Mouse (Mus musculus): ENCODE results near the gene Adam19. TPM values are rescaled to one million over a fixed set of nuclear protein-coding genes. Genes with fewer than 3 reads are reported as not detected.

The Adam19 gene
- polyA plus RNA-seq, 1 experiment: 21.3 TPM

- DNase-seq (ENCODE audit: low read depth in 1 of 2, low spot score in 2 of 2): no peak
- no peaks in the 10 kb centered on the region for H3K27me3 ChIP-seq (ENCODE audit: control insufficient read depth, insufficient read depth, low read length)
- TF ChIP-seq POLR2A (IDR thresholded peaks at IDR 0.05; ENCODE audit: low read depth, low read length) (no peak), CTCF (IDR thresholded peaks at IDR 0.05; ENCODE audit: extremely low read depth, insufficient read depth, insufficient read length, insufficient replicate concordance) (no peak)
- WGBS: 66% methylated on average over 5 of the region's 5 CpGs
- no peak overlapping the region for H3K4me3 ChIP-seq (ENCODE audit: extremely low read depth, insufficient read depth, insufficient read length)
- H3K4me1 ChIP-seq (ENCODE audit: control insufficient read depth, insufficient read depth, insufficient read length): peaks cover 18% of the 10 kb centered on the region; the same call in 1 of the 2 replicates
- H3K36me3 ChIP-seq (ENCODE audit: control insufficient read depth, insufficient read depth, low read length): peaks cover 11% of the 10 kb centered on the region
- H3K27ac ChIP-seq (ENCODE audit: insufficient read depth, low read length): peak overlapping the region; percentile 44; the same call in 1 of the 2 replicates
Observed at GRCm38 (mm10) chr11:46060651-46061020, 4.8 kb downstream of the Adam19 start.

DNA sequence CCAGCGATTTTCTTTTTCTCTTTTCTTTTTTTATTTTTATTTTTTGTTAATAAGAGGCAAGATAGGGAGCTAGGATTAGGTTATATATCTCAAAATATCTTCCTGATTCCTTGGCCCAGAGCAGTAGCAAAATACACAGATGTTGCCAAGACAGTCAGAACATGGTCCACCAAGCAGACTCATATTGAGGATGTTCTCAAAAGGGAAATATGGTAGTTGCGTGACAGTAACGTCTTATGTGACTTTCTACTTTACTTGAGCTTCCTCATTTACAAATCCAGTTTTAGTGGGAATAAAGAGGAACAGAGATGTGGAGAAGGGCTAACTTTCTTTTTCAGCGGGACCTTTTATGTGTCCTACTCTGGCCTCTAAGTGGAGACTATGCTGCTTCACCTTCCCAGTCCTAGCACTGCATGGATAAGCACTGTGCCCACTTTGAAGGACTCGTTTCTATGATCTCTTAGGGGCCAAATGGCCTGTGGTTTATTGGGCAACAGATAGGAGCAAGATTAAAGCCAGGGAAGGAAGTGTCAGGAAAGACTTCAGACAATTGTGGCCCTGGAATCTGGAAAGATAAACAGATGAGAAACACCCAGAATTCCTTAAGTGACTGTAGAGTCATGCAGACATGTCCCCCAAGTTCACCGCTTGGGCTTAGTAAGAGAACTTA lies 6.1 kb downstream of the Adam19 start:
- TF ChIP-seq POLR2A (IDR thresholded peaks at IDR 0.05; ENCODE audit: low read depth, low read length): no peak
- TF ChIP-seq CTCF (IDR thresholded peaks at IDR 0.05; ENCODE audit: extremely low read depth, insufficient read depth, insufficient read length, insufficient replicate concordance): no peak
- H3K4me1 ChIP-seq (ENCODE audit: control insufficient read depth, insufficient read depth, insufficient read length): peaks cover 16% of the 10 kb centered on the region; the same call in 1 of the 2 replicates
- H3K27me3 ChIP-seq (ENCODE audit: control insufficient read depth, insufficient read depth, low read length): no peaks in the 10 kb centered on the region
- DNase-seq (ENCODE audit: low read depth in 1 of 2, low spot score in 2 of 2): no peak
- no peak overlapping the region for H3K27ac ChIP-seq (ENCODE audit: insufficient read depth, low read length)
- 41% methylated on average over 6 of the region's 6 CpGs for WGBS
- H3K4me3 ChIP-seq (ENCODE audit: extremely low read depth, insufficient read depth, insufficient read length): no peak overlapping the region
- peaks cover 14% of the 10 kb centered on the region for H3K36me3 ChIP-seq (ENCODE audit: control insufficient read depth, insufficient read depth, low read length)

GRCm38 (mm10) chr11:46062569-46062968 lies 6.8 kb downstream of the Adam19 start:
- H3K36me3 ChIP-seq (ENCODE audit: control insufficient read depth, insufficient read depth, low read length): peaks cover 14% of the 10 kb centered on the region
- no peak overlapping the region for H3K4me3 ChIP-seq (ENCODE audit: extremely low read depth, insufficient read depth, insufficient read length)
- no peak overlapping the region for H3K27ac ChIP-seq (ENCODE audit: insufficient read depth, low read length)
- no peak for TF ChIP-seq CTCF (IDR thresholded peaks at IDR 0.05; ENCODE audit: extremely low read depth, insufficient read depth, insufficient read length, insufficient replicate concordance)
- no peak for TF ChIP-seq POLR2A (IDR thresholded peaks at IDR 0.05; ENCODE audit: low read depth, low read length)
- peaks cover 16% of the 10 kb centered on the region; the same call in 1 of the 2 replicates for H3K4me1 ChIP-seq (ENCODE audit: control insufficient read depth, insufficient read depth, insufficient read length)
- WGBS: 63% methylated on average over 4 of the region's 4 CpGs
- DNase-seq (ENCODE audit: low read depth in 1 of 2, low spot score in 2 of 2): no peak
- no peaks in the 10 kb centered on the region for H3K27me3 ChIP-seq (ENCODE audit: control insufficient read depth, insufficient read depth, low read length)

DNA sequence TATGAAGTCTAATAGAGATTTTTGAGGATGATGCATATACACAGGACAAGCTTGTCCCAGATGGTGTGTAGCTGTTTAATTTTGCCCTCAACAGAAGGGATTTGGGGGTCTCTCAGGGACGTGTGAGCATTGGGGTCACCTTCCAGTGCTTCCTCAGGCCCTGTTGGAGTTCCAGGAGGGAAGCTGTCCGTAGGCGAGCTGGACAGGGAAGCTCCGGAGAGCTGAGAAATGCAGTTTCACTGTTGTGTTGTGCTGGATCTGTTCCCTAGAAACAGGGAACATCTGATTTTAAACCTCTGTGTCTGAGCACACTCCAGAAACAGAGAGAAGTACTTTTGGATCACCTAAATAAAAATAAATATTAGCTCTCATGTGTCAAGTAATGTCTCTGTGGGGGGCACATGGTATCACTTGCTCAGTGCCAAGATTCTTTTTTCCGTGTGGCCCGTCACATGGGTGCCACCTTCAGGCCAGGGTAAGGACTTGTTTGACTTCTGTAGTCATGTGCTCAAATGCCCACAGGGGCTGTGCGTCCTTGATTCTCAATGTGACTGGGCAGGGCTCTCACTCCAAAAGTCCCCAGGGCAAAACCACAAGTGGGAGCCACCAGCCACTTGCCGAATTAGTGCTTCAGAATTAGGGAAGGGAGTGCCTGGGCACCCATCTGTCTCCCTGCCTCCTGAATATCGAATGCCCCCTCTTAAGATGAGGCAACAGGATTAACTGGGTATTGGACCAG lies 7.4 kb downstream of the Adam19 start:
- Histone ChIP-seq H3K4me3 (ENCODE audit: extremely low read depth, insufficient read depth, insufficient read length) (no peak overlapping the region), H3K36me3 (ENCODE audit: control insufficient read depth, insufficient read depth, low read length) (peaks cover 14% of the 10 kb centered on the region), H3K4me1 (ENCODE audit: control insufficient read depth, insufficient read depth, insufficient read length) (peaks cover 14% of the 10 kb centered on the region; the same call in 1 of the 2 replicates), H3K27me3 (ENCODE audit: control insufficient read depth, insufficient read depth, low read length) (no peaks in the 10 kb centered on the region), H3K27ac (ENCODE audit: insufficient read depth, low read length) (peak overlapping the region; percentile 23)
- DNase-seq (ENCODE audit: low read depth in 1 of 2, low spot score in 2 of 2): peak in 1 of 2 experiments; percentile 47
- peak; percentile 24; the same call in 1 of the 2 replicates for TF ChIP-seq CTCF (IDR thresholded peaks at IDR 0.05; ENCODE audit: extremely low read depth, insufficient read depth, insufficient read length, insufficient replicate concordance)
- TF ChIP-seq POLR2A (IDR thresholded peaks at IDR 0.05; ENCODE audit: low read depth, low read length): no peak
- 47% methylated on average over 9 of the region's 9 CpGs for WGBS

- H3K27me3 ChIP-seq (ENCODE audit: control insufficient read depth, insufficient read depth, low read length): no peaks in the 10 kb centered on the region
Observed at GRCm38 (mm10) chr11:46064767-46065166, 9.0 kb downstream of the Adam19 start.

DNA sequence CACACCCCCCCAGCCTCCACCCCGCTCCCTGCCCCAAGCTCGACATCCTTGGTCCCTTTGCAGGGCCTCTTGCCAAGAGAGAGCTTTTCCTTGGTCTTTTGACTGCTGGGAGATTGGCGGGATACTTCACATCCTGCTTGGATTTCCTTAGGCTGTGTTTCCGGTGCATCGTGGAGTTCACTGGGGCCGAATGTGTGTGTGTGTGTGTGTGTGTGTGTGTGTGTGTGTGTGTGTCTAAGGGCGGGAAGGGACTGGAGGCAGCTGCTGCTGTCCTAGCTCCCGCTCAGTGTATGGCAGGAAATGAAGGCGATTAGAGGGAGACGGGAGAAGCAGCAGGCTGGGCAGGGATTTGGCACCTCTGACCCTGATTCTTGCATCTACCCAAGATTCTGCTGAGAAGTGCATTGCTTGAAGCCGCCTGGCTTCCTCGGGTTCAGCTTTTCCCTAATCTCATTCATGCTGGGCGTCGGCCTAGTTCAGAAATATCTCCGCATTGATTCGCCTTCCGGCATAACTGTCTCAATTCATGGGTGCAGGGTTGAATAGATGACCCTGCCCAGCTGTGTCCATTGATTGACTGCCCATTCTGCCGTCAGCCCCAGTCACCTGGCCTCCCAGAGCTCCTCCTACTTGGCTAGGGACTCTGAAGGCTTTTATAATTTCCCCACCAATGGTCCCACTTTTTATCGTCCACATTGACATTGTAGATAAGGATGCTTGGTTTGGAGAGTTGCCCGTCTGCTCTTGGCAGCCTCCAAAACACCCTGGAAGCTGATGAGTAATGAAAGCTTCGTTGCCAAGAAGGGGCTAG lies 9.6 kb downstream of the Adam19 start:
- H3K4me1 ChIP-seq (ENCODE audit: control insufficient read depth, insufficient read depth, insufficient read length): peaks cover 24% of the 10 kb centered on the region
- DNase-seq (ENCODE audit: low read depth in 1 of 2, low spot score in 2 of 2): no peak
- no peak overlapping the region for H3K4me3 ChIP-seq (ENCODE audit: extremely low read depth, insufficient read depth, insufficient read length)
- 69% methylated on average over 21 of the region's 21 CpGs for WGBS
- no peak for TF ChIP-seq CTCF (IDR thresholded peaks at IDR 0.05; ENCODE audit: extremely low read depth, insufficient read depth, insufficient read length, insufficient replicate concordance)
- no peak for TF ChIP-seq POLR2A (IDR thresholded peaks at IDR 0.05; ENCODE audit: low read depth, low read length)
- peak overlapping the region; percentile 28; the same call in 1 of the 2 replicates for H3K27ac ChIP-seq (ENCODE audit: insufficient read depth, low read length)
- H3K36me3 ChIP-seq (ENCODE audit: control insufficient read depth, insufficient read depth, low read length): peaks cover 14% of the 10 kb centered on the region
- no peaks in the 10 kb centered on the region for H3K27me3 ChIP-seq (ENCODE audit: control insufficient read depth, insufficient read depth, low read length)

More at GRCm38 (mm10) chr11:46064767-46065166, 9.0 kb downstream of the Adam19 start:
- peaks cover 25% of the 10 kb centered on the region for H3K4me1 ChIP-seq (ENCODE audit: control insufficient read depth, insufficient read depth, insufficient read length)
- DNase-seq (ENCODE audit: low read depth in 1 of 2, low spot score in 2 of 2): no peak
- H3K27ac ChIP-seq (ENCODE audit: insufficient read depth, low read length): 0 out of 2 replicates have a peak overlapping the region, but pooled peaks have one; percentile 13
- TF ChIP-seq POLR2A (IDR thresholded peaks at IDR 0.05; ENCODE audit: low read depth, low read length) (no peak), CTCF (IDR thresholded peaks at IDR 0.05; ENCODE audit: extremely low read depth, insufficient read depth, insufficient read length, insufficient replicate concordance) (no peak)
- peaks cover 14% of the 10 kb centered on the region for H3K36me3 ChIP-seq (ENCODE audit: control insufficient read depth, insufficient read depth, low read length)
- no peak overlapping the region for H3K4me3 ChIP-seq (ENCODE audit: extremely low read depth, insufficient read depth, insufficient read length)
- 67% methylated on average over 8 of the region's 8 CpGs for WGBS
